Mouse (Mus musculus): ENCODE results near the gene Fig4.

GRCm38 (mm10) chr10:41241558-41242242, 61.4 kb downstream of the Fig4 start:
- TF ChIP-seq CEBPB (IDR thresholded peaks at IDR 0.05; ENCODE audit: insufficient read depth, poor library complexity, severe bottlenecking) (no peak), POLR2AphosphoS2 (IDR thresholded peaks at IDR 0.05; ENCODE audit: insufficient read length, low read depth) (no peak), POLR2A (IDR thresholded peaks at IDR 0.05; ENCODE audit: insufficient read length, low read depth) (no peak), REST (IDR thresholded peaks at IDR 0.05; ENCODE audit: insufficient read depth, insufficient read length) (no peak), MAX (IDR thresholded peaks at IDR 0.05; ENCODE audit: low read depth) (no peak), SRF (IDR thresholded peaks at IDR 0.05; ENCODE audit: control insufficient read depth, insufficient read length, low read depth) (no peak), E2F4 (IDR thresholded peaks at IDR 0.05; ENCODE audit: insufficient read depth) (no peak), TCF12 (IDR thresholded peaks at IDR 0.05; ENCODE audit: insufficient read depth, poor library complexity, severe bottlenecking) (no peak), MYOG (IDR thresholded peaks at IDR 0.05; ENCODE audit: control insufficient read depth in 1 of 3, insufficient read depth in 1 of 3, insufficient read length in 2 of 3, low read depth in 2 of 3) (no peak), USF1 (IDR thresholded peaks at IDR 0.05; ENCODE audit: low read depth) (no peak)

Measured in myocyte (in vitro differentiated cells).